Mouse (Mus musculus): ENCODE measurements at regions not wholly inside any gene's neighbourhood (a gene's known extent, or its start where the extent isn't known, plus 50 kb on each side); places are given as distances from the start of the nearest gene placed in this dataset.

DNA sequence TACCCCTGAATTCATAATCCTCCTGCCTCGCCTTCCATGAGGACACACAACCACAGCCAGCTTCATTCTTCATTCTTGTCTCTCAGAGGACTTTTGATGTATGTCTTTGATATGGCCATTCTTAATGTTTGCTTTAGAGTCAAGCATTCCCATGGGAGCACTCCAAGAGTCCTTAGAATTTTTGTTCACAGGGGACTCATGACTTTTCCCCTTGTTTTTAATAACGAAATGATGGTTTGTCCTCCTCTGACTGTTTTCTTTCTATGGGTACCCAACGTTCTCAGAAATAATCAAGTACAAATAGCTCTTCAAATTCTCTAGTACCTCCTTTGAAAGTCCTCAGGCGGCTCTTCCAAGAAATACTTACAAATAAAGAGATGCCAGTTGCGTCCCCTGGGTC lies 184.4 kb downstream of the Cbln4 start:
- 79% methylated on average over 5 of the region's 5 CpGs for WGBS
- Histone ChIP-seq H3K4me2 (no peak overlapping the region), H3K36me3 (no peaks in the 10 kb centered on the region), H3K9ac (no peak overlapping the region), H3K4me3 (no peak overlapping the region), H3K27ac (no peak overlapping the region), H3K4me1 (no peaks in the 10 kb centered on the region), H3K9me3 (no peaks in the 10 kb centered on the region), H3K27me3 (no peaks in the 10 kb centered on the region)
- ATAC-seq (ENCODE audit: insufficient number of reproducible peaks, insufficient read depth, low FRiP score, low TSS enrichment, low read depth) = no peak

DNA sequence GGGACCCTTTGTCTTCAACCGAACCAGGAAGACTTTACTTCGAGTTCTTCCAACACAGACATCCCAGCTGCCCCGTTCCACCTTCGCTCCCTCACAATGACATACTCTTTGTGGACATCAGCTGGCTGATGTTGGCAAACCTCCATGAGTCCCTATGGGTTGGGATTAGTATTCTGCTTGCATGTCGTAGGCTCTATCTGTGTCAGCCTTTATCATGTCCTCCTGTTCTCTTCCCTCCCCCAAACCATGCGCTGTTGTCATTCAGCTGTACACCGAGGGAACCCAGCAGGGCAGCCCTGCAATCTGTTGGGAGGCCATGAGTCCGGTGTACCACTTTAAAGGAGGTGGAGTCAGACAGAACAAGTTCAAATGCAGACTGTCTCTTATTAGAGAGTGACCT lies 186.8 kb downstream of the Cbln4 start:
- Histone ChIP-seq H3K27me3 (no peaks in the 10 kb centered on the region), H3K27ac (no peak overlapping the region), H3K4me3 (no peak overlapping the region), H3K36me3 (no peaks in the 10 kb centered on the region), H3K4me1 (no peaks in the 10 kb centered on the region), H3K4me2 (no peak overlapping the region), H3K9ac (no peak overlapping the region), H3K9me3 (no peaks in the 10 kb centered on the region)
- WGBS = 84% methylated on average over 8 of the region's 8 CpGs
- no peak for ATAC-seq (ENCODE audit: insufficient number of reproducible peaks, insufficient read depth, low FRiP score, low TSS enrichment, low read depth)

DNA sequence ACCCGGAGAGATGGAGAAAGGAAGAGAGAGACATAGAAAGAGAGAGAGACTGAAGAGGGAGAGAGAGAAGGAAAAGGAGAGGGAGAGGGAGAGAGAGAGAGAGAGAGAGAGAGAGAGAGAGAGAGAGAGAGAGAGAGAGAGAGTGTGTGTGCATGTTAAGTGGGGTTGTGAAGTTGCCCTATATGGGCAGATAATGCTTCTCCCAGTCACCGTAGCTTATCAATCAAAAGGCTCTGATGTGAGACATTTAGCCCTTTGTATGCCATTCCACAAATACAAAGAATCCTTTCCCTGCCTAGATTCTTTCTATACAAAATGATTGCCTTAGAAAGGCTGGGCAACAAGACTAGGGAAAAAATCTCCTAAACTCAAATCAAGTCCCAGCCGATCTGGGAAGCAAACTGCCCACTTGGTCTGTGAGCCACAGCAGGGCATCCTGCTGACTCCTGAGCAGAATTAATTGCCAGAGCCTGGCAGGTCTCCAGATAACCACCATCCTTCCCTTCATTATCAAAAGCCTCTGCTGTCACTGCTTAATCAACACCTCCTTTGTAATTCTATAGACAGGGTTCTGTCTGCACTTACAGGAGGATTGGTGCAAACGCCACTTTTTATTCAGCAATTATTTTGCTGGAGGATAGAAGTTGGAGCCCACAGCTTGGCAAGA lies 196.3 kb downstream of the Cbln4 start:
- H3K36me3 ChIP-seq = no peaks in the 10 kb centered on the region
- no peak overlapping the region for H3K27ac ChIP-seq
- no peak overlapping the region for H3K4me2 ChIP-seq
- H3K27me3 ChIP-seq = no peaks in the 10 kb centered on the region
- no peaks in the 10 kb centered on the region for H3K9me3 ChIP-seq
- H3K4me3 ChIP-seq = no peak overlapping the region
- no peak overlapping the region for H3K9ac ChIP-seq
- no peaks in the 10 kb centered on the region for H3K4me1 ChIP-seq
- no peak for ATAC-seq (ENCODE audit: insufficient number of reproducible peaks, insufficient read depth, low FRiP score, low TSS enrichment, low read depth)
- 48% methylated on average over 4 of the region's 4 CpGs for WGBS

DNA sequence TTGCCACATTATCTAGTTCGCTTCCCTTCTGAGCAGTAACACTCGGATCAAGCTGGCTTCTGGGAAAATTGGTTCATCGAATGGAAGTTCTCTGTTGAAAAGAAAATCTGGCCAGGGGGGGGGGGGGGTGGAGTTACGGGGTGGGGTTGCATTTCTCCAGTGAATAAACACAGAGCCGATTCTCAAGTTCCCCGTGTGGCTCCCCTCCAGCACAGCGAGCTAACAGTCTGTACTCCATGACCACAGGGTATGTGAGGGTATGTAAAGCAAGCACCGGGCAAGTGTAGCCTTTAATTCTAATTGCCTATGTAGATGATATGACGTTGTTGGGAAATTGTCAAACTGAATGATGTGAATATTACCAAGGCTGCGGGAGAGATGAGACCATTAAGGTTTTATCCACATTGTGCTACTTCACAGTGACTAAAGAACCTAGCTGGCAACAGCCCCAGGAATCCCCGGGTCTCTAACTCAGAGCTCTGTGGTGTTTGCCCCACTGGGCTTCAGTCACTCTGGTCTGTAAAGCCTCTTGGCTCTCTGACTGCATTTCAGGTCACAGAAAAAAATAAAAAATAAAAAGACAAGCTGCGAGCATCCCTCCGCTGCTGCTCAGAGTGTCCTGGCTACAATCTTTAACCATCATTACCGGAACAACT lies 203.1 kb downstream of the Cbln4 start:
- Histone ChIP-seq H3K9me3 (no peaks in the 10 kb centered on the region), H3K4me1 (peaks cover 15% of the 10 kb centered on the region), H3K36me3 (no peaks in the 10 kb centered on the region), H3K4me2 (peak overlapping the region; percentile 40), H3K4me3 (no peak overlapping the region), H3K27ac (0 out of 2 replicates have a peak overlapping the region, but pooled peaks have one; percentile 39), H3K27me3 (no peaks in the 10 kb centered on the region), H3K9ac (0 out of 2 replicates have a peak overlapping the region, but pooled peaks have one; percentile 21)
- WGBS = 45% methylated on average over 14 of the region's 14 CpGs
- no peak for ATAC-seq (ENCODE audit: insufficient number of reproducible peaks, insufficient read depth, low FRiP score, low TSS enrichment, low read depth)

DNA sequence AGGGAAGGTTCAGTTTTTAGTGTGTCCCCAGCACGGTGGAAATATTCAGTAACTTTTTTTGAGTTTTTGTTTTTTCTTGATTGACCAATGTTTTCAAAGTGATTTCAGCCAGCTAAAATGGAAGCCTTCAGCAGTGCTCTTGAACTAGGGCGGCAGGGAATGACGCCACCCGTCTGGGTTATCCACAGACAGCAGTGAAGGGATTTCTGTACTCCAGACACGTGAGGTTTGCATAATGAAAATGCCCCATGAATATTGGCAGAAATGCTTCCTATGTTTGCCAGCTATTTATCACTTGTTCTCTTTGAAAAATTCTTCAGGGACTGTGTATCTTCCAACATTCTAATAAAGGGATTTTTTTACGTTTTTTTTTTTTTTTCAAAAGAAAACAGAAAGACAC lies 221.1 kb downstream of the Cbln4 start:
- no peaks in the 10 kb centered on the region for H3K4me1 ChIP-seq
- H3K4me3 ChIP-seq = no peak overlapping the region
- no peaks in the 10 kb centered on the region for H3K9me3 ChIP-seq
- no peak overlapping the region for H3K4me2 ChIP-seq
- H3K27ac ChIP-seq = no peak overlapping the region
- H3K27me3 ChIP-seq = no peaks in the 10 kb centered on the region
- ATAC-seq (ENCODE audit: insufficient number of reproducible peaks, insufficient read depth, low FRiP score, low TSS enrichment, low read depth) = no peak
- no peaks in the 10 kb centered on the region for H3K36me3 ChIP-seq
- H3K9ac ChIP-seq = no peak overlapping the region
- 85% methylated on average over 6 of the region's 6 CpGs for WGBS

DNA sequence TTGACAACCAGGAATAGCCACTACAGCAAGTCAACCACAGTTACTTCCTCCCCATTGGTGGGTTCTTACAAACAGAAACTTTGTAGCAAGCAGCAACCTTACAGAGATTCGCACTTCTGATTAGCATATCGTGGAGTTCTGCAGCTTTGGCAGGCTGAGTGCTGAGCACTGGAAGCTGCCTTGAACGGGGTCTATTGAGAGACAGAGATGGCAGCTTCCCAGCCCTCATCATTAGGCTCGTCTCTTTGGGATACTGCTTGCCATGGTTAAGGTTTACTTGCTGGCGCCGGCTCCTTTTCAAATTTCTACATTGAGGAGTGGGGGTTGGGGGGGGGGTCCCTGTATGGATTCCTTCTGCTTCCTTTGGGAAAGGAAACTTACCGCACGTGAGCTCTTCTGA lies 224.8 kb downstream of the Cbln4 start:
- Histone ChIP-seq H3K9ac (no peak overlapping the region), H3K27ac (no peak overlapping the region), H3K9me3 (no peaks in the 10 kb centered on the region), H3K4me3 (no peak overlapping the region), H3K4me1 (no peaks in the 10 kb centered on the region), H3K4me2 (no peak overlapping the region), H3K27me3 (no peaks in the 10 kb centered on the region), H3K36me3 (no peaks in the 10 kb centered on the region)
- 77% methylated on average over 8 of the region's 8 CpGs for WGBS
- no peak for ATAC-seq (ENCODE audit: insufficient number of reproducible peaks, insufficient read depth, low FRiP score, low TSS enrichment, low read depth)

DNA sequence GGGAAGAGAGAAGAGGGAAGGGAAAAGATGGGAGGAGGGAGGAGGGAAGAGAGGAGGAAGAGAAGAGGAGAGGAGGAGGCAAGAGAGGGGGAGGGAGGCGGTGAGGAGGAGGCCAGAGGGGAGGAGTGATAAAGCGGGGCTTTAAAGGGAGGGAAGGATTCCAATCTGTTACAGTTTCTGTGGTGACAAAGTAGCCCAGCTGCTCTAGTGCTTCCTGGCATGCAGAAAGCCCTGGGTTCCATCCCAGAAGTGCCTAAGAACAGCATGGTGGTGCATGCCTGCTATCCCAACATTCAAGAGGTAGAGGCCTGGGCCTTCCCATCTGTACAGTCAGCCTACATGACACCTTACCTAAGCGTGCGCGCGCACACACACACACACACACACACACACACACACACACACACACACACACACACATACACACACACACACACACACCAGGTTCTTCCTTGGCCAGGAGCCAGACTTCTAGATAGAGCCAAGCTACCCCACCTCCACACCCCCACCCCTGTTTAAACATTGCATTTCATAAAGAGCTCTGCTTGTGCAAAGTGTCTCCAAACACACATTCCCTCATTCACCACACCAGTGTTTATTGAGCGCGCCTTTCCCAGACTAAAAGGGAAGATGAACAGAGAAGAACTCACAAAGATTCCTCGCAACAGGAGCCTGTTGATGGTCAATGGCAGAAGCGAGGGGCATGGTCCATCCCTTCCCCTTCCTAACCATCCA lies 226.4 kb downstream of the Cbln4 start:
- WGBS = 84% methylated on average over 8 of the region's 10 CpGs
- H3K9me3 ChIP-seq = no peaks in the 10 kb centered on the region
- no peaks in the 10 kb centered on the region for H3K4me1 ChIP-seq
- no peak for ATAC-seq (ENCODE audit: insufficient number of reproducible peaks, insufficient read depth, low FRiP score, low TSS enrichment, low read depth)
- no peak overlapping the region for H3K9ac ChIP-seq
- no peak overlapping the region for H3K4me2 ChIP-seq
- no peak overlapping the region for H3K27ac ChIP-seq
- no peak overlapping the region for H3K4me3 ChIP-seq
- H3K36me3 ChIP-seq = no peaks in the 10 kb centered on the region
- no peaks in the 10 kb centered on the region for H3K27me3 ChIP-seq

DNA sequence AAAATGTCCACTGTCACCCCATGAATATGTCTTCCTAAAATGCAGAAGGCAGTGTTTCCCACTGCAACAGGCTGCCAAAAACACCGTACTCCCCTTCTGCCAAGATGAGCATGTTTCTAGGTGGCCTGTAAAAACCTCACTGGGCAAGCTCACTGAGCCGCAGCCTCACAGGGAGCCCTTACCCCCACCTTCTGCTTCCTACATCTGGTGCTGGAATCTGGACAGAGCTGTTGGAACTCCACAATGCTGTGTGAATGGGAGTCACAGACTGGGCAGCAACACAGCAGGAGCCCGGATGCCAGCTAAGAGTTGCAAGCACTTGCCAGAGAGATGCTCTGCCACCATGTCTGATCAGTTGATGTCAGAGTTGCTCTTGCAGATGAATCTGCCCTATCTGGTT lies 230.6 kb downstream of the Cbln4 start:
- Histone ChIP-seq H3K4me1 (no peaks in the 10 kb centered on the region), H3K4me2 (no peak overlapping the region), H3K27me3 (no peaks in the 10 kb centered on the region), H3K9ac (no peak overlapping the region), H3K36me3 (no peaks in the 10 kb centered on the region), H3K9me3 (no peaks in the 10 kb centered on the region), H3K4me3 (no peak overlapping the region), H3K27ac (no peak overlapping the region)
- ATAC-seq (ENCODE audit: insufficient number of reproducible peaks, insufficient read depth, low FRiP score, low TSS enrichment, low read depth) = no peak
- WGBS = 81% methylated on average over 3 of the region's 3 CpGs

DNA sequence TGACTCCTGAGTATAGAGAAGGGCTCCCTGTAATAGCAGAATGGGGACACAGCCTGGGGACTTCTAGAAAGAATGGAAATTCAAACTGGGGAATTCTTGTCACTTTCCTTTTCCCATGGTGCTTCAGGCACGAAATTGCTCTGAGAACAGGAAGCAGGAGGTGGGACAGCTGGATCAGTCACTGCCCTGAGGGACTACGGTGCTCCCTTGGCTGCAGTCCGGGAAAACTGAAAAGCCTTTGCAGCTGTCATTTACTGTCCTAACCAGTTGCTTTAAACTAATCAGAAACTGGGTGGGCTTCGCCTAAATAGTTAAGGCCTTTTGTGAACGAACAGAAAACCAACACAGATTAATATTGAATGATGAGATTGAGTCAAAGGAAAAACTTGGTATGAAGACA lies 237.9 kb downstream of the Cbln4 start:
- Histone ChIP-seq H3K4me2 (no peak overlapping the region), H3K36me3 (no peaks in the 10 kb centered on the region), H3K4me3 (no peak overlapping the region), H3K9ac (no peak overlapping the region), H3K27ac (no peak overlapping the region), H3K4me1 (no peaks in the 10 kb centered on the region), H3K9me3 (no peaks in the 10 kb centered on the region), H3K27me3 (no peaks in the 10 kb centered on the region; the same call in 1 of the 2 replicates)
- 44% methylated on average over 5 of the region's 5 CpGs for WGBS
- no peak for ATAC-seq (ENCODE audit: insufficient number of reproducible peaks, insufficient read depth, low FRiP score, low TSS enrichment, low read depth)

DNA sequence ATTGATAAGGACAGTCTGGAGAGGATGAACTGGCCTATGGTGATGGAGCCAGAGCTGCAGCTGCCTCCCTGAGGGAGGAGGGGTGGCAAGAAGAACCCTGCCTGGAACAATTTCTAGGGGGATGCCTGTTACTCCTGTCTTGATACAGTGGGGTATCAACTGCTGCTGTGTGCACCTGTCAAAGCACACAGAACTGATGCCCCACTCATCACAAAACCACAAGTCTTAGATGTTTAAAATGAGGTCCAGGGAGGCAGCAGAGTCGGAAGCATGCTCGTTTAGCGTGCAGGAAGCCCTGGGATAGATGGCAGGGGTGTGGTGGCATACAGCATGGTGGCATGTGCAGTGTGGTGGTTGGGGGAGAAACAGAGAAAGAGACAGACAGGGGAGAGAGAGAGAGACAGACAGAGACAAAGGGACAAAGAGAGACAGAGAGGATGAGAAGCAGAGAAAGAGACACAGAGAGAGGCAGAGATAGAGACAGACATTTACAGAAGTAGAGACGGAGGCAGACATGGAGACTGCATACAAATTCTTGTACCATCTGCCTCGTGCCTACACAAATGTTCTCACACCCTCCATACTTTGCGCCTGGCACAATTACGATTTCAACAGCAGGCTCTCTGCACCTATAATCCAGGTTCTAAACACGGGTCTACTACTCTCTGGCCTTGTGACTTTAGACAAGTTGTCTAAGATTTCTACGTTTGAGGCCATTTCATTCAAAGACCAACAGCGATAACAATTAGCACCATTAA lies 242.6 kb downstream of the Cbln4 start:
- 79% methylated on average over 10 of the region's 10 CpGs for WGBS
- H3K4me1 ChIP-seq = no peaks in the 10 kb centered on the region
- H3K36me3 ChIP-seq = no peaks in the 10 kb centered on the region
- no peak overlapping the region for H3K4me3 ChIP-seq
- no peak overlapping the region for H3K27ac ChIP-seq
- no peaks in the 10 kb centered on the region; the same call in 1 of the 2 replicates for H3K27me3 ChIP-seq
- H3K9ac ChIP-seq = no peak overlapping the region
- no peak overlapping the region for H3K4me2 ChIP-seq
- no peak for ATAC-seq (ENCODE audit: insufficient number of reproducible peaks, insufficient read depth, low FRiP score, low TSS enrichment, low read depth)
- H3K9me3 ChIP-seq = 0 out of 2 replicates have a peak, but pooled peaks cover 2% of the 10 kb centered on the region

DNA sequence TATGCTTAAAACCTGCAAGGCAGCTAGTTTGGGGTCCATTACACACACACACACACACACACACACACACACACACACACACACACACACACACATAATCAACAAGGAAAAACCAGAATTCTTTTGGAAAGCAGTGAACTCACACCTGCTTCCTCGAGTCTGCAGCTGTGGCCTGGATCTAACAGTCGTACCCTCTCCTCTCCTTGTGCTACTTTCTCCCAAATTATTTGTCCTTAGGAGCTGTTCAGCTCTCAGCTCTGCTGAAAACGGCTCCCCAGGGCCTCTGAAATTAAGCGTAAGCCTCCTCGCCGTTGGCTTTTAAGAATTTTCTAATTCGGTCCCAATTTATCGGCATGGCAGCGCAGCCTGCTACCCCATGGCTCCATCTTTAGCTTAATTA lies 243.9 kb downstream of the Cbln4 start:
- H3K4me2 ChIP-seq = no peak overlapping the region
- H3K4me1 ChIP-seq = no peaks in the 10 kb centered on the region
- H3K36me3 ChIP-seq = no peaks in the 10 kb centered on the region
- no peak overlapping the region for H3K27ac ChIP-seq
- H3K9ac ChIP-seq = no peak overlapping the region
- no peaks in the 10 kb centered on the region; the same call in 1 of the 2 replicates for H3K27me3 ChIP-seq
- WGBS = 59% methylated on average over 9 of the region's 9 CpGs
- ATAC-seq (ENCODE audit: insufficient number of reproducible peaks, insufficient read depth, low FRiP score, low TSS enrichment, low read depth) = no peak
- H3K4me3 ChIP-seq = no peak overlapping the region
- 0 out of 2 replicates have a peak, but pooled peaks cover 2% of the 10 kb centered on the region for H3K9me3 ChIP-seq
